Comparison of ENCODE assay signal across 21 mouse cellular contexts in genomic region chr8:84070241-84070640, GRCm38 (mm10). TPM values are rescaled to one million over a fixed set of nuclear protein-coding genes. Genes with fewer than 3 reads are reported as not detected.
DNase-seq lines count a peak whose midpoint lies in the region; ATAC-seq and TF ChIP-seq lines count a peak whose summit lies in the region.
"Had no signal": no experiment of that assay in that cellular context is flagged by ENCODE, and none has a peak within 500 bp of the region (broad histone marks: within the 10 kb centered on the region; RNA-seq: fewer than 3 reads in every experiment).

No protein-coding gene starts in this region.

- H3K4me3 ChIP-seq in layer of hippocampus, adult 2 months = no peak overlapping the region
- no peak overlapping the region for H3K4me3 ChIP-seq in midbrain, postnatal 0 days (ENCODE audit: low read depth, low read length)
- no peak overlapping the region for H3K4me3 ChIP-seq in midbrain, embryonic 13.5 days (replicated peaks)
- no peak overlapping the region for H3K4me3 ChIP-seq in neural tube, embryonic 14.5 days (ENCODE audit: low read depth, low read length)
- H3K4me3 ChIP-seq in liver, postnatal 0 days (ENCODE audit: low read depth, low read length) = no peak overlapping the region
- H3K4me3 ChIP-seq: erythroblast, embryonic 14.5 days; lung, embryonic 15.5 days had no signal

- peaks cover 10% of the 10 kb centered on the region for H3K36me3 ChIP-seq in midbrain, postnatal 0 days (ENCODE audit: insufficient read depth, low read length)
- peaks cover 9% of the 10 kb centered on the region for H3K36me3 ChIP-seq in midbrain, embryonic 13.5 days
- no peaks in the 10 kb centered on the region for H3K36me3 ChIP-seq in neural tube, embryonic 14.5 days (ENCODE audit: control insufficient read depth, insufficient read depth, low read length)
- peaks cover 3% of the 10 kb centered on the region; the same call in 1 of the 2 replicates for H3K36me3 ChIP-seq in liver, postnatal 0 days (replicated peaks; ENCODE audit: insufficient read depth, low read length)

- 0 out of 2 replicates have a peak overlapping the region, but pooled peaks have one; percentile 29 for H3K9ac ChIP-seq in midbrain, postnatal 0 days (replicated peaks; ENCODE audit: low read length, poor library complexity, severe bottlenecking)
- H3K9ac ChIP-seq in midbrain, embryonic 13.5 days (replicated peaks) = no peak overlapping the region
- no peak overlapping the region for H3K9ac ChIP-seq in neural tube, embryonic 14.5 days (replicated peaks; ENCODE audit: low read depth, low read length)
- no peak overlapping the region for H3K9ac ChIP-seq in liver, postnatal 0 days (replicated peaks)
- H3K9ac ChIP-seq: lung, embryonic 15.5 days had no signal

- WGBS in midbrain, postnatal 0 days = 85% methylated on average over 5 of the region's 5 CpGs
- 88% methylated on average over 5 of the region's 5 CpGs for WGBS in midbrain, embryonic 13.5 days
- WGBS in neural tube, embryonic 14.5 days = 86% methylated on average over 5 of the region's 5 CpGs
- 72% methylated on average over 5 of the region's 5 CpGs for WGBS in liver, postnatal 0 days (ENCODE audit: insufficient replicate concordance)

- no peaks in the 10 kb centered on the region for H3K9me3 ChIP-seq in midbrain, postnatal 0 days (ENCODE audit: low read length)
- no peaks in the 10 kb centered on the region for H3K9me3 ChIP-seq in midbrain, embryonic 13.5 days
- H3K9me3 ChIP-seq in neural tube, embryonic 14.5 days (ENCODE audit: control insufficient read depth, low read length) = no peaks in the 10 kb centered on the region
- H3K9me3 ChIP-seq in liver, postnatal 0 days (ENCODE audit: low read length) = no peaks in the 10 kb centered on the region
- H3K9me3 ChIP-seq: lung, embryonic 15.5 days had no signal

- peaks cover 16% of the 10 kb centered on the region for H3K4me1 ChIP-seq in midbrain, postnatal 0 days (ENCODE audit: insufficient read depth, low read length)
- H3K4me1 ChIP-seq in midbrain, embryonic 13.5 days (replicated peaks) = peaks cover 70% of the 10 kb centered on the region
- peaks cover 33% of the 10 kb centered on the region for H3K4me1 ChIP-seq in neural tube, embryonic 14.5 days (ENCODE audit: control insufficient read depth, insufficient read depth, low read length)
- peaks cover 35% of the 10 kb centered on the region for H3K4me1 ChIP-seq in liver, postnatal 0 days (ENCODE audit: insufficient read depth)

- no peak for TF ChIP-seq CTCF in layer of hippocampus, adult 2 months (conservative IDR thresholded peaks at IDR 0.05)
- no peak for TF ChIP-seq CTCF in midbrain, postnatal 0 days (IDR thresholded peaks at IDR 0.05)
- no peak for TF ChIP-seq CTCF in liver, postnatal 0 days (IDR thresholded peaks at IDR 0.05; ENCODE audit: low read depth)

- H3K27ac ChIP-seq in layer of hippocampus, adult 2 months = peak overlapping the region; percentile 93
- peak overlapping the region; percentile 43; the same call in 1 of the 2 replicates for H3K27ac ChIP-seq in midbrain, postnatal 0 days (ENCODE audit: low read depth, low read length)
- H3K27ac ChIP-seq in midbrain, embryonic 13.5 days = no peak overlapping the region
- H3K27ac ChIP-seq in neural tube, embryonic 14.5 days (ENCODE audit: low read depth, low read length) = peak overlapping the region; percentile 28; the same call in 1 of the 2 replicates
- H3K27ac ChIP-seq in liver, postnatal 0 days (ENCODE audit: low read depth) = no peak overlapping the region
- H3K27ac ChIP-seq: lung, embryonic 15.5 days had no signal

- no peaks in the 10 kb centered on the region for H3K27me3 ChIP-seq in midbrain, postnatal 0 days (ENCODE audit: insufficient read depth, low read length)
- H3K27me3 ChIP-seq in midbrain, embryonic 13.5 days = no peaks in the 10 kb centered on the region
- no peaks in the 10 kb centered on the region for H3K27me3 ChIP-seq in neural tube, embryonic 14.5 days (ENCODE audit: control insufficient read depth, insufficient read depth, low read length)
- no peaks in the 10 kb centered on the region for H3K27me3 ChIP-seq in liver, postnatal 0 days (ENCODE audit: insufficient read depth, low read length)
- H3K27me3 ChIP-seq: lung, embryonic 15.5 days had no signal

- no peak for TF ChIP-seq EP300 in liver, postnatal 0 days (IDR thresholded peaks at IDR 0.05; ENCODE audit: low read depth)

- no peak for ATAC-seq in midbrain, postnatal 0 days (ENCODE audit: low FRiP score)
- no peak for ATAC-seq in midbrain, embryonic 13.5 days
- no peak for ATAC-seq in neural tube, embryonic 14.5 days (ENCODE audit: low read depth)
- ATAC-seq in liver, postnatal 0 days = no peak
- ATAC-seq: inflammation-experienced regulatory T-cells, adult 6 months had no signal

- H3K4me2 ChIP-seq in midbrain, postnatal 0 days (ENCODE audit: low read depth, low read length, poor library complexity, severe bottlenecking) = no peak overlapping the region
- H3K4me2 ChIP-seq in midbrain, embryonic 13.5 days (replicated peaks) = no peak overlapping the region
- H3K4me2 ChIP-seq in neural tube, embryonic 14.5 days (ENCODE audit: low read depth, low read length) = no peak overlapping the region
- no peak overlapping the region for H3K4me2 ChIP-seq in liver, postnatal 0 days (ENCODE audit: low read depth, low read length)
- H3K4me2 ChIP-seq: liver, embryonic 11.5 days; lung, embryonic 15.5 days had no signal

- peak; percentile 91 for DNase-seq in heart, adult 11 months
- no peak for DNase-seq in heart, postnatal 25 days (ENCODE audit: low spot score)
- DNase-seq in layer of hippocampus, adult 2 months (ENCODE audit: low spot score in 2 of 2) = no peak
- DNase-seq in layer of hippocampus, postnatal 10 days (ENCODE audit: low spot score in 2 of 2) = no peak
- DNase-seq in midbrain, postnatal 0 days (ENCODE audit: low spot score) = no peak
- no peak for DNase-seq in liver, postnatal 0 days
- DNase-seq: adrenal gland, postnatal 25 days; thymus, postnatal 36 days had no signal

- intact Hi-C loops in heart, postnatal 25 days (cut with DNase I) = loop anchor here (2.0 to 5.0 kb wide), 2 partner anchors 33 to 58 kb away; partner anchors contain the start of gene 2210011C24Rik

RNA-seq across cellular contexts. Expression of gene Rfx1, which starts 3.6 kb away (rescaled TPM):
- 1 to 10 TPM; 8.5 to 9.7 TPM for total RNA-seq in heart, postnatal 25 days (2021)
- 10 to 100 TPM; 28.7 to 33.3 TPM for total RNA-seq in layer of hippocampus, adult 2 months (2021)
- total RNA-seq in layer of hippocampus, postnatal 10 days (2021) = 10 to 100 TPM; 20.9 to 21.5 TPM
- total RNA-seq in midbrain, postnatal 0 days (2014; rRNA removed) = 28.4 and 31.7 TPM in 2 replicates
- polyA plus RNA-seq in midbrain, postnatal 0 days (2015; fragmentation: Nextera tagmentation; extraction: Ambion mirVana) = 7.2 and 8.8 TPM in 2 replicates
- 9.8 and 10.0 TPM in 2 replicates for polyA plus RNA-seq in midbrain, embryonic 13.5 days (2015; fragmentation: Nextera tagmentation; extraction: Ambion mirVana)
- polyA plus RNA-seq in neural tube, embryonic 14.5 days (2014; fragmentation: Nextera tagmentation; extraction: Ambion mirVana) = 10.1 and 12.8 TPM in 2 replicates
- polyA plus RNA-seq in liver, postnatal 0 days (2015; fragmentation: Nextera tagmentation; extraction: Ambion mirVana) = 1.3 and 1.5 TPM in 2 replicates

RNA-seq across cellular contexts. Expression of gene Gm10643, which starts 5.3 kb away (rescaled TPM):
- total RNA-seq in heart, postnatal 25 days (2021) = 1 to 10 TPM; 3.2 to 3.3 TPM
- 1 to 10 TPM; 4.2 to 6.7 TPM for total RNA-seq in layer of hippocampus, adult 2 months (2021)
- 1 to 10 TPM; 3.0 to 5.3 TPM for total RNA-seq in layer of hippocampus, postnatal 10 days (2021)
- 2.2 and 3.0 TPM in 2 replicates for total RNA-seq in midbrain, postnatal 0 days (2014; rRNA removed)
- 1.6 and 1.7 TPM in 2 replicates for polyA plus RNA-seq in midbrain, postnatal 0 days (2015; fragmentation: Nextera tagmentation; extraction: Ambion mirVana)
- polyA plus RNA-seq in midbrain, embryonic 13.5 days (2015; fragmentation: Nextera tagmentation; extraction: Ambion mirVana) = 1.8 and 2.1 TPM in 2 replicates
- polyA plus RNA-seq in neural tube, embryonic 14.5 days (2014; fragmentation: Nextera tagmentation; extraction: Ambion mirVana) = 1.8 and 2.2 TPM in 2 replicates
- polyA plus RNA-seq in liver, postnatal 0 days (2015; fragmentation: Nextera tagmentation; extraction: Ambion mirVana) = 0.36 and 0.41 TPM in 2 replicates
- polyA plus RNA-seq: erythroblast, embryonic 14.5 days had no signal

RNA-seq across cellular contexts. Expression of gene Rln3, which starts 25.4 kb away (rescaled TPM):
- total RNA-seq in heart, postnatal 25 days (2021) = not detected
- not detected for total RNA-seq in layer of hippocampus, adult 2 months (2021)
- not detected for total RNA-seq in layer of hippocampus, postnatal 10 days (2021)
- total RNA-seq in midbrain, postnatal 0 days (2014; rRNA removed) = 2.3 and 2.7 TPM in 2 replicates
- polyA plus RNA-seq in midbrain, postnatal 0 days (2015; fragmentation: Nextera tagmentation; extraction: Ambion mirVana) = 1.3 and 2.3 TPM in 2 replicates
- not detected in 2 replicates for polyA plus RNA-seq in midbrain, embryonic 13.5 days (2015; fragmentation: Nextera tagmentation; extraction: Ambion mirVana)
- polyA plus RNA-seq in neural tube, embryonic 14.5 days (2014; fragmentation: Nextera tagmentation; extraction: Ambion mirVana) = 0.82 and 0.91 TPM in 2 replicates
- polyA plus RNA-seq in liver, postnatal 0 days (2015; fragmentation: Nextera tagmentation; extraction: Ambion mirVana) = 0.18 TPM in 1 of 2 replicates, not detected in the other
- total RNA-seq: adrenal gland, postnatal 25 days; gastrocnemius, postnatal 4 days; layer of hippocampus, postnatal 14 days; left cerebral cortex, postnatal 25 days; megakaryocyte-erythroid progenitor cell, adult 5-6 weeks had no signal
- polyA plus RNA-seq: C2C12; embryonic facial prominence, embryonic 11.5 days; erythroblast, embryonic 14.5 days; heart, embryonic 14.5 days; liver, embryonic 11.5 days; lung, embryonic 15.5 days had no signal

RNA-seq across cellular contexts. Expression of gene Il27ra, which starts 27.9 kb away (rescaled TPM):
- 1 to 10 TPM; 4.0 to 4.2 TPM for total RNA-seq in heart, postnatal 25 days (2021)
- total RNA-seq in layer of hippocampus, adult 2 months (2021) = 1 to 10 TPM; 2.0 TPM
- 1 to 10 TPM; 1.4 to 1.7 TPM for total RNA-seq in layer of hippocampus, postnatal 10 days (2021)
- 0.71 and 1.1 TPM in 2 replicates for total RNA-seq in midbrain, postnatal 0 days (2014; rRNA removed)
- polyA plus RNA-seq in midbrain, postnatal 0 days (2015; fragmentation: Nextera tagmentation; extraction: Ambion mirVana) = 0.21 and 0.29 TPM in 2 replicates
- 0.23 and 0.26 TPM in 2 replicates for polyA plus RNA-seq in midbrain, embryonic 13.5 days (2015; fragmentation: Nextera tagmentation; extraction: Ambion mirVana)
- polyA plus RNA-seq in neural tube, embryonic 14.5 days (2014; fragmentation: Nextera tagmentation; extraction: Ambion mirVana) = 0.43 and 0.45 TPM in 2 replicates
- polyA plus RNA-seq in liver, postnatal 0 days (2015; fragmentation: Nextera tagmentation; extraction: Ambion mirVana) = 0.76 and 0.88 TPM in 2 replicates

RNA-seq across cellular contexts. Expression of gene Dcaf15, which starts 34.3 kb away (rescaled TPM):
- 1 to 10 TPM; 5.9 to 7.2 TPM for total RNA-seq in heart, postnatal 25 days (2021)
- total RNA-seq in layer of hippocampus, adult 2 months (2021) = 10 to 100 TPM; 21.2 to 22.5 TPM
- total RNA-seq in layer of hippocampus, postnatal 10 days (2021) = 10 to 100 TPM; 31.8 to 31.9 TPM
- 62.3 and 67.6 TPM in 2 replicates for total RNA-seq in midbrain, postnatal 0 days (2014; rRNA removed)
- polyA plus RNA-seq in midbrain, postnatal 0 days (2015; fragmentation: Nextera tagmentation; extraction: Ambion mirVana) = 21.7 and 23.3 TPM in 2 replicates
- 21.0 and 23.3 TPM in 2 replicates for polyA plus RNA-seq in midbrain, embryonic 13.5 days (2015; fragmentation: Nextera tagmentation; extraction: Ambion mirVana)
- polyA plus RNA-seq in neural tube, embryonic 14.5 days (2014; fragmentation: Nextera tagmentation; extraction: Ambion mirVana) = 16.5 and 19.0 TPM in 2 replicates
- polyA plus RNA-seq in liver, postnatal 0 days (2015; fragmentation: Nextera tagmentation; extraction: Ambion mirVana) = 2.3 and 2.8 TPM in 2 replicates

Comparison
In these comparisons a context has a peak if more than half of its experiments do, and no peak if none do; other contexts are left out.
1. H3K27ac ChIP-seq: peak in layer of hippocampus, adult 2 months (single experiment), midbrain, postnatal 0 days (single experiment) and neural tube, embryonic 14.5 days (single experiment); none in midbrain, embryonic 13.5 days (single experiment) and liver, postnatal 0 days (single experiment).